Mouse (Mus musculus): Measurements from ENCODE around the gene Rln3. TPM values are rescaled to one million over a fixed set of nuclear protein-coding genes. Genes with fewer than 3 reads are reported as not detected.

Gene Rln3
- polyA plus RNA-seq, 1 experiment = 7.4 TPM

GRCm38 (mm10) chr8:84025863-84026262, 18.9 kb downstream of the Rln3 start:
- Histone ChIP-seq H3K4me1 (ENCODE audit: control insufficient read depth, insufficient read depth, low read length) (no peaks in the 10 kb centered on the region; the same call in 1 of the 2 replicates), H3K27me3 (ENCODE audit: control insufficient read depth, insufficient read depth, low read length) (peaks cover 2% of the 10 kb centered on the region; the same call in 1 of the 2 replicates), H3K27ac (ENCODE audit: insufficient read depth, low read length) (no peak overlapping the region), H3K4me3 (replicated peaks; ENCODE audit: insufficient read depth, low read depth, low read length) (no peak overlapping the region)
- no peak for DNase-seq
- no peak for TF ChIP-seq POLR2A (IDR thresholded peaks at IDR 0.05; ENCODE audit: borderline replicate concordance, insufficient read depth, low read length)
- no peak for TF ChIP-seq CTCF (IDR thresholded peaks at IDR 0.05; ENCODE audit: borderline replicate concordance, insufficient read depth, low read depth, low read length)
- WGBS = 2% methylated on average over 41 of the region's 41 CpGs

- no peak for DNase-seq
- 15% methylated on average over 10 of the region's 10 CpGs for WGBS
- TF ChIP-seq CTCF (IDR thresholded peaks at IDR 0.05; ENCODE audit: borderline replicate concordance, insufficient read depth, low read depth, low read length) (peak; percentile 57), POLR2A (IDR thresholded peaks at IDR 0.05; ENCODE audit: borderline replicate concordance, insufficient read depth, low read length) (no peak)
- H3K27ac ChIP-seq (ENCODE audit: insufficient read depth, low read length) = no peak overlapping the region
- H3K27me3 ChIP-seq (ENCODE audit: control insufficient read depth, insufficient read depth, low read length) = peaks cover 2% of the 10 kb centered on the region; the same call in 1 of the 2 replicates
- no peak overlapping the region for H3K4me3 ChIP-seq (replicated peaks; ENCODE audit: insufficient read depth, low read depth, low read length)
- no peaks in the 10 kb centered on the region; the same call in 1 of the 2 replicates for H3K4me1 ChIP-seq (ENCODE audit: control insufficient read depth, insufficient read depth, low read length)
These were observed 20.6 kb downstream of the Rln3 start for GRCm38 (mm10) chr8:84024171-84024570.

GRCm38 (mm10) chr8:84023631-84024030, 21.2 kb downstream of the Rln3 start:
- WGBS = 84% methylated on average over 1 of the region's 1 CpGs
- TF ChIP-seq POLR2A (IDR thresholded peaks at IDR 0.05; ENCODE audit: borderline replicate concordance, insufficient read depth, low read length) = no peak
- TF ChIP-seq CTCF (IDR thresholded peaks at IDR 0.05; ENCODE audit: borderline replicate concordance, insufficient read depth, low read depth, low read length) = no peak
- no peaks in the 10 kb centered on the region; the same call in 1 of the 2 replicates for H3K4me1 ChIP-seq (ENCODE audit: control insufficient read depth, insufficient read depth, low read length)
- H3K27ac ChIP-seq (ENCODE audit: insufficient read depth, low read length) = no peak overlapping the region
- no peak for DNase-seq
- H3K27me3 ChIP-seq (ENCODE audit: control insufficient read depth, insufficient read depth, low read length) = peaks cover 2% of the 10 kb centered on the region; the same call in 1 of the 2 replicates
- H3K4me3 ChIP-seq (replicated peaks; ENCODE audit: insufficient read depth, low read depth, low read length) = no peak overlapping the region

GRCm38 (mm10) chr8:84023085-84023484, 21.7 kb downstream of the Rln3 start:
- no peak for DNase-seq
- no peak overlapping the region for H3K4me3 ChIP-seq (replicated peaks; ENCODE audit: insufficient read depth, low read depth, low read length)
- 29% methylated on average over 5 of the region's 5 CpGs for WGBS
- H3K27me3 ChIP-seq (ENCODE audit: control insufficient read depth, insufficient read depth, low read length) = peaks cover 2% of the 10 kb centered on the region; the same call in 1 of the 2 replicates
- TF ChIP-seq POLR2A (IDR thresholded peaks at IDR 0.05; ENCODE audit: borderline replicate concordance, insufficient read depth, low read length) (no peak), CTCF (IDR thresholded peaks at IDR 0.05; ENCODE audit: borderline replicate concordance, insufficient read depth, low read depth, low read length) (no peak)
- H3K27ac ChIP-seq (ENCODE audit: insufficient read depth, low read length) = no peak overlapping the region
- H3K4me1 ChIP-seq (ENCODE audit: control insufficient read depth, insufficient read depth, low read length) = no peaks in the 10 kb centered on the region; the same call in 1 of the 2 replicates

- no peaks in the 10 kb centered on the region; the same call in 1 of the 2 replicates for H3K4me1 ChIP-seq (ENCODE audit: control insufficient read depth, insufficient read depth, low read length)
- no peak overlapping the region for H3K27ac ChIP-seq (ENCODE audit: insufficient read depth, low read length)
- TF ChIP-seq CTCF (IDR thresholded peaks at IDR 0.05; ENCODE audit: borderline replicate concordance, insufficient read depth, low read depth, low read length) = no peak
- TF ChIP-seq POLR2A (IDR thresholded peaks at IDR 0.05; ENCODE audit: borderline replicate concordance, insufficient read depth, low read length) = no peak
- H3K4me3 ChIP-seq (replicated peaks; ENCODE audit: insufficient read depth, low read depth, low read length) = no peak overlapping the region
- no peak for DNase-seq
- 54% methylated on average over 12 of the region's 12 CpGs for WGBS
- peaks cover 2% of the 10 kb centered on the region; the same call in 1 of the 2 replicates for H3K27me3 ChIP-seq (ENCODE audit: control insufficient read depth, insufficient read depth, low read length)
These were observed 23.2 kb downstream of the Rln3 start for GRCm38 (mm10) chr8:84021569-84021968.

- TF ChIP-seq CTCF (IDR thresholded peaks at IDR 0.05; ENCODE audit: borderline replicate concordance, insufficient read depth, low read depth, low read length) (no peak), POLR2A (IDR thresholded peaks at IDR 0.05; ENCODE audit: borderline replicate concordance, insufficient read depth, low read length) (no peak)
- 19% methylated on average over 18 of the region's 18 CpGs for WGBS
- DNase-seq = no peak
- H3K27ac ChIP-seq (ENCODE audit: insufficient read depth, low read length) = no peak within 1 kb of the TSS
- H3K4me3 ChIP-seq (replicated peaks; ENCODE audit: insufficient read depth, low read depth, low read length) = no peak within 1 kb of the TSS
- H3K27me3 ChIP-seq (ENCODE audit: control insufficient read depth, insufficient read depth, low read length) = peaks cover 2% of the 10 kb centered on the region; the same call in 1 of the 2 replicates
- no peaks in the 10 kb centered on the region; the same call in 1 of the 2 replicates for H3K4me1 ChIP-seq (ENCODE audit: control insufficient read depth, insufficient read depth, low read length)
These were observed 23.7 kb downstream of the Rln3 start, which contains the start of gene Palm3 for GRCm38 (mm10) chr8:84021096-84021495. Gene Palm3 (plus strand): TSS chr8:84021471.

GRCm38 (mm10) chr8:84019738-84020137, 25.1 kb downstream of the Rln3 start:
- 83% methylated on average over 9 of the region's 9 CpGs for WGBS
- H3K27ac ChIP-seq (ENCODE audit: insufficient read depth, low read length) = no peak overlapping the region
- H3K4me3 ChIP-seq (replicated peaks; ENCODE audit: insufficient read depth, low read depth, low read length) = no peak overlapping the region
- H3K4me1 ChIP-seq (ENCODE audit: control insufficient read depth, insufficient read depth, low read length) = no peaks in the 10 kb centered on the region; the same call in 1 of the 2 replicates
- H3K27me3 ChIP-seq (ENCODE audit: control insufficient read depth, insufficient read depth, low read length) = no peaks in the 10 kb centered on the region
- TF ChIP-seq POLR2A (IDR thresholded peaks at IDR 0.05; ENCODE audit: borderline replicate concordance, insufficient read depth, low read length) (no peak), CTCF (IDR thresholded peaks at IDR 0.05; ENCODE audit: borderline replicate concordance, insufficient read depth, low read depth, low read length) (no peak)
- no peak for DNase-seq

GRCm38 (mm10) chr8:84015833-84016232, 29.0 kb downstream of the Rln3 start:
- H3K27me3 ChIP-seq (ENCODE audit: control insufficient read depth, insufficient read depth, low read length) = peaks cover 3% of the 10 kb centered on the region; the same call in 1 of the 2 replicates
- H3K27ac ChIP-seq (ENCODE audit: insufficient read depth, low read length) = no peak overlapping the region
- H3K4me1 ChIP-seq (ENCODE audit: control insufficient read depth, insufficient read depth, low read length) = 0 out of 2 replicates have a peak, but pooled peaks cover 3% of the 10 kb centered on the region
- WGBS = 96% methylated on average over 5 of the region's 5 CpGs
- DNase-seq = no peak
- TF ChIP-seq CTCF (IDR thresholded peaks at IDR 0.05; ENCODE audit: borderline replicate concordance, insufficient read depth, low read depth, low read length) (no peak), POLR2A (IDR thresholded peaks at IDR 0.05; ENCODE audit: borderline replicate concordance, insufficient read depth, low read length) (no peak)
- H3K4me3 ChIP-seq (replicated peaks; ENCODE audit: insufficient read depth, low read depth, low read length) = no peak overlapping the region

All from cerebellum, adult 2 months (tissue).